Mouse (Mus musculus) kidney, adult 8-10 months (tissue): ENCODE data around the gene Cyp27a1.

Experiments used
- DNase-seq, 2 experiments: peaks; one replicate each; pipeline ENCODE4 v3.0.0; 2022

The Cyp27a1 gene

GRCm38 (mm10) chr1:74773136-74773535 lies 59.8 kb downstream of the Cyp27a1 start:
- peak; percentile 82 to 83 for DNase-seq

- no peak for DNase-seq
Observed at GRCm38 (mm10) chr1:74774062-74774461, 60.7 kb downstream of the Cyp27a1 start.

GRCm38 (mm10) chr1:74775816-74776215 lies 62.4 kb downstream of the Cyp27a1 start:
- DNase-seq = no peak

- no peak for DNase-seq
Observed at GRCm38 (mm10) chr1:74778934-74779486, 65.6 kb downstream of the Cyp27a1 start.

- DNase-seq = no peak
Observed at GRCm38 (mm10) chr1:74782045-74782444, 68.7 kb downstream of the Cyp27a1 start.

GRCm38 (mm10) chr1:74783554-74783953 lies 70.2 kb downstream of the Cyp27a1 start:
- no peak for DNase-seq

- peak in 1 of 2 experiments; percentile 67 for DNase-seq
Observed at GRCm38 (mm10) chr1:74784041-74784759, 70.8 kb downstream of the Cyp27a1 start.
